Mouse (Mus musculus) gastrocnemius, postnatal 36 days (tissue): ENCODE results near the gene Ccnt1. TPM values are rescaled to one million over a fixed set of nuclear protein-coding genes. Genes with fewer than 3 reads are reported as not detected.
"Not testable (repeated sequence)": the region's sequence is repeated elsewhere in the genome, so short reads cannot be mapped to it uniquely, and the experiment has no call there.

Experiments
- DNase-seq, 2 experiments: peaks; one replicate each; pipeline ENCODE4 v3.0.0; 2022
- intact Hi-C: fragments of 180-260 bp; cut with DNase I; formaldehyde crosslinking; loops from one replicate; pipeline ENCODE4 v1.15.1; 2025
- total RNA-seq, 2 experiments: library from RNA; stranded (reverse); gene quantifications; 2 replicates each; pipeline ENCODE4 v1.2.3; 2021

The Ccnt1 gene
- total RNA-seq, 2 experiments from 2014 or later: 12.4 to 17.9 TPM

GRCm38 (mm10) chr15:98557186-98557585 is 13.5 kb downstream of the Ccnt1 start:
- no peak for DNase-seq
- intact Hi-C loops: no loop called here

- no peak for DNase-seq
- intact Hi-C loops: no loop called here
Observed at GRCm38 (mm10) chr15:98555881-98556280, 14.8 kb downstream of the Ccnt1 start.

GRCm38 (mm10) chr15:98552758-98553157 is 18.0 kb downstream of the Ccnt1 start:
- intact Hi-C loops: no loop called here
- DNase-seq: no peak

GRCm38 (mm10) chr15:98546843-98547242 is 23.9 kb downstream of the Ccnt1 start:
- DNase-seq: no peak
- intact Hi-C loops: no loop called here

- intact Hi-C loops: no loop called here
Observed at GRCm38 (mm10) chr15:98545151-98545550, 25.6 kb downstream of the Ccnt1 start.

GRCm38 (mm10) chr15:98543341-98543740 is 27.4 kb downstream of the Ccnt1 start:
- intact Hi-C loops: no loop called here
- DNase-seq: no peak

More at GRCm38 (mm10) chr15:98545151-98545550, 25.6 kb downstream of the Ccnt1 start:
- DNase-seq: no peak

- intact Hi-C loops: no loop called here
- no peak for DNase-seq
Observed at GRCm38 (mm10) chr15:98541064-98541463, 29.7 kb downstream of the Ccnt1 start.

GRCm38 (mm10) chr15:98537923-98538322 is 32.8 kb downstream of the Ccnt1 start:
- intact Hi-C loops: no loop called here
- DNase-seq: no peak

- DNase-seq: no peak
- intact Hi-C loops: no loop called here
Observed at GRCm38 (mm10) chr15:98536828-98537510, 33.8 kb downstream of the Ccnt1 start.

- DNase-seq: no peak
- intact Hi-C loops: no loop called here
Observed at GRCm38 (mm10) chr15:98535921-98536320, 34.8 kb downstream of the Ccnt1 start.

GRCm38 (mm10) chr15:98533881-98534627 is 36.7 kb downstream of the Ccnt1 start, which contains the start of gene Kansl2:
Gene Kansl2, minus strand, starts transcription at chr15:98534264.
- intact Hi-C loops: loop anchor here (5.0 kb wide), 1 partner anchor 33 kb away; no protein-coding TSS in a partner anchor
- peak; percentile 96 for DNase-seq

- intact Hi-C loops: loop anchor here (5.0 kb wide), 1 partner anchor 34 kb away; no protein-coding TSS in a partner anchor
- DNase-seq: no peak
Observed at GRCm38 (mm10) chr15:98533035-98533531, 37.6 kb downstream of the Ccnt1 start.

- DNase-seq: no peak
- intact Hi-C loops: loop anchor here (5.0 kb wide), 1 partner anchor 35 kb away; no protein-coding TSS in a partner anchor
Observed at GRCm38 (mm10) chr15:98532281-98532680, 38.4 kb downstream of the Ccnt1 start.

- intact Hi-C loops: no loop called here
Observed at GRCm38 (mm10) chr15:98528066-98528563, 42.6 kb downstream of the Ccnt1 start.

GRCm38 (mm10) chr15:98527056-98527771 is 43.5 kb downstream of the Ccnt1 start:
- no peak for DNase-seq
- intact Hi-C loops: no loop called here

More at GRCm38 (mm10) chr15:98528066-98528563, 42.6 kb downstream of the Ccnt1 start:
- no peak for DNase-seq

GRCm38 (mm10) chr15:98526057-98526456 is 44.7 kb downstream of the Ccnt1 start:
- intact Hi-C loops: no loop called here
- DNase-seq: no peak

- intact Hi-C loops: no loop called here
Observed at GRCm38 (mm10) chr15:98521245-98521644, 49.5 kb downstream of the Ccnt1 start.

GRCm38 (mm10) chr15:98517380-98518355 is 53.1 kb downstream of the Ccnt1 start:
- peak in 1 of 2 experiments; percentile 52 for DNase-seq
- intact Hi-C loops: no loop called here

More at GRCm38 (mm10) chr15:98521245-98521644, 49.5 kb downstream of the Ccnt1 start:
- no peak for DNase-seq

- intact Hi-C loops: loop anchor here (5.0 kb wide), 2 partner anchors 52 to 102 kb away; no protein-coding TSS in a partner anchor
- DNase-seq: not testable (repeated sequence)
Observed at GRCm38 (mm10) chr15:98514845-98515244, 55.9 kb downstream of the Ccnt1 start.
